Mouse (Mus musculus) lung, postnatal 4 days (tissue): ENCODE data around the gene Ube2f.

Source experiments
- DNase-seq, 2 experiments: peaks; one replicate each; pipeline ENCODE4 v3.0.0; 2021

Gene Ube2f

GRCm38 (mm10) chr1:91299026-91299706, 49.1 kb downstream of the Ube2f start:
- no peak for DNase-seq

GRCm38 (mm10) chr1:91299707-91300426, 49.8 kb downstream of the Ube2f start:
- DNase-seq = peak; percentile 21 to 61

- peak; percentile 19 to 57 for DNase-seq
These were observed 51.3 kb downstream of the Ube2f start for GRCm38 (mm10) chr1:91301206-91301920.

GRCm38 (mm10) chr1:91302021-91302420, 51.9 kb downstream of the Ube2f start:
- DNase-seq = peak; percentile 18 to 71

GRCm38 (mm10) chr1:91304621-91305020, 54.5 kb downstream of the Ube2f start:
- DNase-seq = peak in 1 of 2 experiments; percentile 4

GRCm38 (mm10) chr1:91309366-91310085, 59.4 kb downstream of the Ube2f start:
- no peak for DNase-seq

GRCm38 (mm10) chr1:91312273-91312672, 62.2 kb downstream of the Ube2f start:
- peak; percentile 7 to 46 for DNase-seq

- DNase-seq = peak; percentile 24 to 56
These were observed 63.1 kb downstream of the Ube2f start for GRCm38 (mm10) chr1:91313251-91313650.

- no peak for DNase-seq
These were observed 67.6 kb downstream of the Ube2f start for GRCm38 (mm10) chr1:91317656-91318055.

GRCm38 (mm10) chr1:91321760-91322438, 71.8 kb downstream of the Ube2f start, which contains the start of gene Espnl:
Gene Espnl (plus strand): TSS chr1:91322075.
- no peak for DNase-seq

- DNase-seq = no peak
These were observed 74.5 kb downstream of the Ube2f start for GRCm38 (mm10) chr1:91324646-91325045.

GRCm38 (mm10) chr1:91325488-91326042, 75.5 kb downstream of the Ube2f start:
- no peak for DNase-seq

GRCm38 (mm10) chr1:91332102-91332501, 82.0 kb downstream of the Ube2f start:
- no peak for DNase-seq

- no peak for DNase-seq
These were observed 83.5 kb downstream of the Ube2f start for GRCm38 (mm10) chr1:91333582-91333981.

GRCm38 (mm10) chr1:91337355-91337754, 87.3 kb downstream of the Ube2f start:
- no peak for DNase-seq
